Mouse (Mus musculus): ENCODE measurements at regions not wholly inside any gene's neighbourhood (a gene's known extent, or its start where the extent isn't known, plus 50 kb on each side); places are given as distances from the start of the nearest gene placed in this dataset.
A peak's percentile ranks its signal among the peaks of the same experiment; 100 is the strongest.
"Not testable (repeated sequence)": the region's sequence is repeated elsewhere in the genome, so short reads cannot be mapped to it uniquely, and the experiment has no call there.

GRCm38 (mm10) chr15:59728817-59729560 is 287.4 kb downstream of the 4933412E24Rik start:
- no peak for DNase-seq

GRCm38 (mm10) chr15:59728131-59728601 is 288.2 kb downstream of the 4933412E24Rik start:
- peak; percentile 50 for DNase-seq

GRCm38 (mm10) chr15:59725881-59726280 is 290.5 kb downstream of the 4933412E24Rik start:
- no peak for DNase-seq

- no peak for DNase-seq
Observed at GRCm38 (mm10) chr15:59722661-59723413, 293.6 kb downstream of the 4933412E24Rik start.

DNA sequence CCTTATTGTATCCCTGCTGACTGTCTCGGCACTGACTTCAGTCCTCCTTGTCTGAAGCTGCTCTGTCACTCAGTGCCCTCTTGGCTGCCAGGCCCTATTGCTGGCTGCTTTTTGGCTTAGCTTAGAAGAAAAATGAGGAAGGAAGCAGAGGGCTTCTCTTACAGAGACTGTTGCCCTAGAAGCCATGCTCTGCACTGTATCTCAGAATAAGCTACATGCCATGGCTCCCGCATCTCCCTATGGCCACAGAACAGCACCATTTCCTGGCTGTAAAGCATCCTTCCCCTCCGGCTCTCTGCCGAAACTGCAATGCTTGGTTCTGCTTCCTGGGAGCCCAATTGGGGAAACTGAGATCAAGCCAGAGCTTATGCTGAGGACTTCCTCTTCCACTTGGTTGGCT is 295.0 kb downstream of the 4933412E24Rik start:
- no peak for DNase-seq

GRCm38 (mm10) chr15:59721018-59721417 is 295.4 kb downstream of the 4933412E24Rik start:
- no peak for DNase-seq

GRCm38 (mm10) chr15:59720149-59720548 is 296.3 kb downstream of the 4933412E24Rik start:
- DNase-seq: no peak

DNA sequence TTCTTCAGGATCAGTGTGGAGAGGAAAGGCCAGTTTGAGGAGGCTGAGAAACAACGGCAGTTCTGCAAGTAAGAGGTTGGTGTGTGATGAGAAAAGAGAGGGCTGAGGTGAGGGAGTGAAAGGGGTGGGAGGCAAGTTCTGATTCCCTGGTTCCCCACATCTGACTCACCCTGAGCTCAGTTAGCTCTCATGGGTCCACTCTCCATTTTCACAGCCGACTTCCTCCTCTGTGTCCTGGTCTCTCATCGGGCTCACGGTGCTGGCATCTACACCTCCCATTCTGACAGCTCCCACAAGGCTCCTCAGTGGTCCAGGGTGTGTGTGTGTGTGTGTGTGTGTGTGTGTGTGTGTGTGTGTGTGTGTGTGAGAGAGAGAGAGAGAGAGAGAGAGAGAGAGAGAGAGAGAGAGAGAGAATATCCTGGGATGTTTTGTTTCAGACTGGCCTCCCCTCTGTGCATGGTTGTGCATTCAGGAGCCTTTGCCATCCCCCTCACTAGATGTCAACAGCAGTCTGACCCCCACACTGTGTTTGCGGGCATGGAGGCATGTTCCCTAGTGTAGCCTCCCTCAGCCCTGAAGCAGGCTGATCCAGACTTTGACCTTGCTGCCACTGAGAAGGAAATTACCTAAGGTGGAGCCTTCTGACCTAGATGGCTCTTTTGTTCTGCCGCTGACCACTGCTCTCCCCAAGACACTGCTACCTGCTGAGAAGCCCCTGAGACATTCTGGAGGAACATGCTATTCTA is 296.9 kb downstream of the 4933412E24Rik start:
- DNase-seq: not testable (repeated sequence)

- DNase-seq: no peak
Observed at GRCm38 (mm10) chr15:59716872-59717271, 299.5 kb downstream of the 4933412E24Rik start.

DNA sequence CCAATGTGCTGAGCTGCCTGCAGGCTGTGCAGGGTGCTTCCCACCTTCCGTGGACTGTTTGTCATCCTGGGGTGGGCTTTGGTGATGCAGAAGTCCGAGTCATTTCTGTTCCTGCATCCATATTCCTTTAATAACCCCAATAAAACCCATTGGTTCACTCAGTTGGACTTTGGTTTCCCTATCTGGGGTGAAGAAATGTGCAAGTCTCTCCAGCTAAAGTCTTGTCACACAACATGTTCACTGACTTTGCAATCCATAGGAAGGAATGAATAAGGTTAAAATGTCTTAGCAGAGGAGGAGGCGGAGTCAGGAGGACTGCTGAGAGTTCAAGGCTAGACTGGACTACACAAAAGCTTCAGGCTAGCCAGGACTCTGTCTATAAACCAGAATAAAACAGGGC is 300.5 kb downstream of the 4933412E24Rik start:
- no peak for DNase-seq

DNA sequence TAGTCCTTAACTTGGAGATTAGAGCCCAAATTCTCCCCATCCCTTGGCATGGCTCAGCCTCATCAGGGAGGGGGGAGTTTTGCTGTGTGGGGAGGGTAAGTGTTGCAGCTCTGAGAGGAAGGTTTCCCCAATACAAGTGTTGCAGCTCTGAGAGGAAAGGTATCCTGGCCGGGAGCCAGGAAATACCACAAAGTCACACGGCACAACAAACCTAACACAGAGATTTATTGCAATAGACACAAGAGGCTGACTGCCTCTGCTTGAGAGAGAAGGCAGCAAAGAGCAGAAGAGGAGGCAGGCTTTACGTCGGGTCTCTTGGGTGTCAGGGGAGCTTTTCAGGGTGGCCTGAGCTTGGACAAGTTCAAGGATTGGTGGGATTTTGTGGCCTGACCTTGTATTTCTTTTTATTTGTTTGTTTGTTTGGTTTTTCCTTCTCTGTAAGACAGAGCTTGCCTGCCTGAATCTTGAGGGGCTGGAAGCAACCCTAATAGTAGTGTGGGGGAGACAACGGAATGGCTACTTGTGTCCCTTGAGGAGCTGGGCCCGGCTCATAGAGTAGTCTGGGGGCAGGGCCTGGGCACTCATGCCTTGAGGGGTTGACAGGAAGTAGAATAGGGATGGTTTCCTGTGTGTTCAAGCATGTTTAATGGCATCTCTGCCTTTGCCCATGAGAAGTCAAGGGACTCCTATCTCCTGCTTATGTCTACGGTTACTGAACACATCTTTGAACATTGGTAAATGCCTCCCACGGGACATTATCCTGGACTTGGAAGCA is 302.3 kb downstream of the 4933412E24Rik start:
- no peak for DNase-seq

DNA sequence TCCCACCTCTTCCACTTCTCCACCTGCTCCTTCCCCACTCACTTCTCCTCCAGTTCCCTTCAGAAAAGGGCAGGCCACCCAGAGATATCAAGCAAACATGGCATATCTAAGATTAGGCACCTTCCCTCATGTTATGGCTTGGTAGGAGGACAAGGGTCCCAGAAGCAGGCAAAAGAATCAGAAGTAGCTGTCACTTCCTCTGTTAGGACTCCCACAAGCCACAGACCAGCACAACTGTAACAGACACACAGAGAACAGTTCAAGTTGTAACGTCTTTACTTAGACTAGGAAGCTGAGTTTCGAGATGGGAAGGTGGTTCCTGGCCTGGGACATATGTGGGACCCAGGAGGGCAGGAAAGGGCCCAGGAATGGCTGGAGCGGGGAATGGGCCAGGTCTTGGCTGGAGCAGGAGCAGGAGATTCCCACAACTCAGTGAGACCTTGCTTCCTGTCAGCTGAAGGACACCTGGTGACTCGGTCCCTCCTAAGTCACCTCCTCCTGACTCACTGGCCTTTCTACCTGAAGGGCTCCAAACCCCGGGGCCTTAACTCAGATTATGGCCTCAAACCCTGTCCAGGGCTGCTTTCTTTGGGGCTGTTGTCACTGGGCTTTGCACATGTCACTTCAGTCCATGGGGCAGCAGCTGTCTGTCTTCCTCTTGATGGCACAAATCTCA is 304.2 kb downstream of the 4933412E24Rik start:
- DNase-seq: no peak

DNA sequence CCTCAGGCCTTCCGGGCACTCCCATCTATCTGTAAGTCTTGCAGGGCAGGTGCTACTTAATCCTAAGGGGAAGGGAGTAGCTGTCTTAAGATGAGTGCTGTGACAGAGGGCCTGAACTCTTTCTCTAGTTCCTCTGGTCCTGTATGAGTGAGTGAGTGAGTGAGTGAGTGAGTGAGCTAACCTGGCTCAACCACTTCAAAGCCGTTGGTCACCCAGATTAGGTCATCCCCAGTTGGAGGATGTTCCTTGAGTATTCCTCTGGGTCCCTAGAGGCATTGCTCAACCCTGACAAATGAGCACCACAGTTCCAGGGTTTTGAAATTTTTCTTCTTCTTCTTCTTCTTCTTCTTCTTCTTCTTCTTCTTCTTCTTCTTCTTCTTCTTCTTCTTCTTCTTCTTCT is 306.5 kb downstream of the 4933412E24Rik start:
- DNase-seq: no peak

DNA sequence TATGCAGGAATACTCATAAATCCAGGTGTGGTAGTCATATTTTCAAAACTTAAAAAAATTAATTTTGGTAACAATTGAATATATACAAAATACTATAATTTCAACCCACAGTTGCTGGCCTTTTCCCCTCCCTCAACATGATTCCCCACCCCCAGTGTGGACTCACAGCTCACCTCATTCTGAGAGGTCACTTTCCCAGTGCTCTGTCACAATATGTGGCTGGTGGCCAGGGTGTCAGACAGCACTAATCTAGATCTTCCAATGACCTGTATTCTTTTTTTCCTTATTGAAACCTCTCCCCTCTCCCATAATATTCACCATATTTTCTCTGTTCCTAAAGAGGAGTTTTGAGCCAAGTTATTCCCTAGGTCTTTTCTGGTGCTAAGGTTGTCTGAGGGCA is 308.0 kb downstream of the 4933412E24Rik start:
- DNase-seq: no peak

DNA sequence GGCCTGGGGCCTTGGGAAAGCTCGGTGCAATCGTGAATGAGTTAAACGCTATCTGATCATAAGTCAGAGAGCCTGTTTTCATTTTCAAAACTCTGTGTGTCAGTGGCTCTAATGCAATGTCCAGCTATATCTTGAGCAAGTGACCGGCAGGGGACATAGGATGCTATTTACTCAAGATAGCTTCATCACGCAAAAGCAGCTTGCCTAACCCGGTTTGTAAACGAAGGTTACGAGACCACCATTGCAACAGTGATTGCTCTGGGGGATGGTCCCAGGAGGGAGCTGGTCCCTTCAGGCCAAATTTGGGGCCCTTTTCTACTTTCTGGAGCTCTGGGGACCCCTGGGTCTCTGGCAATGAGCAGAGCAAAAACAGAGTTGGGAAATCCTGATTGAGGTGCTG is 309.3 kb downstream of the 4933412E24Rik start:
- DNase-seq: no peak

All from lung, postnatal 10 days (tissue).